Mouse (Mus musculus) lung, embryonic 15.5 days (tissue): ENCODE results near the gene Olfr1359. TPM values are rescaled to one million over a fixed set of nuclear protein-coding genes. Genes with fewer than 3 reads are reported as not detected.
"Not testable (repeated sequence)": the region's sequence is repeated elsewhere in the genome, so short reads cannot be mapped to it uniquely, and the experiment has no call there.

Experiments used
- ATAC-seq: fragments of 200-750 bp; cut with Nextera tagmentation; 2 replicates; pipeline ENCODE4 v1.8.0; 2017; ENCODE audit warnings: moderate number of reproducible peaks, borderline replicate concordance; ENCODE audit not compliant: low FRiP score, low TSS enrichment; ENCODE audit errors: extremely low read depth
- H3K27ac ChIP-seq: fragments of 300-500 bp; sonication (generic); 2 replicates; pipeline ENCODE4 v1.5.1; 2015; ENCODE audit warnings: moderate library complexity, mild to moderate bottlenecking, inconsistent platforms
- H3K27me3 ChIP-seq: fragments of 300-500 bp; sonication (generic); 2 replicates; pipeline ENCODE4 v1.6.1; 2015; ENCODE audit warnings: inconsistent platforms
- H3K36me3 ChIP-seq: fragments of 300-500 bp; sonication (generic); 2 replicates; pipeline ENCODE4 v1.6.1; 2015; ENCODE audit warnings: inconsistent platforms
- H3K4me1 ChIP-seq: fragments of 300-500 bp; sonication (generic); 2 replicates; pipeline ENCODE4 v1.6.1; 2015; ENCODE audit warnings: inconsistent platforms
- H3K4me2 ChIP-seq: fragments of 300-500 bp; sonication (generic); 2 replicates; pipeline ENCODE4 v1.6.1; 2015; ENCODE audit warnings: inconsistent platforms, mild to moderate bottlenecking, moderate library complexity
- H3K4me3 ChIP-seq: fragments of 300-500 bp; sonication (generic); 2 replicates; pipeline ENCODE4 v1.5.1; 2015; ENCODE audit warnings: mild to moderate bottlenecking, inconsistent platforms
- H3K9ac ChIP-seq: fragments of 300-500 bp; sonication (generic); 2 replicates; pipeline ENCODE4 v1.6.1; 2015; ENCODE audit warnings: inconsistent platforms
- H3K9me3 ChIP-seq: fragments of 300-500 bp; sonication (generic); 2 replicates; pipeline ENCODE4 v1.6.1; 2016; ENCODE audit warnings: inconsistent platforms
- WGBS: fragments of 180-500 bp; shearing (Covaris S2); methylation state at CpG from one replicate; pipeline ENCODE4 v1.1.7; 2015; 5-methylcytosine and 5-hydroxymethylcytosine counted together
- microRNA-seq: library from miRNA; unstranded; fragments of <30 nt; microRNA quantifications from one replicate; pipeline ENCODE4, GENCODE M21; 2016
- polyA plus RNA-seq: library from polyadenylated mRNA; unstranded; fragments of >200 nt; fragmentation: Nextera tagmentation; extraction: Ambion mirVana; gene quantifications from 2 replicates; pipeline ENCODE4 v1.2.1, GENCODE M21; 2015

Gene Olfr1359
- polyA plus RNA-seq, 1 experiment from 2014 or later, result not detected

GRCm38 (mm10) chr13:21753524-21754285, 55.8 kb downstream of the Olfr1359 start, which contains the start of the genes Hist1h2ak and Hist1h2bn:
Hist1h2ak (minus strand) TSS chr13:21753827.
Hist1h2bn (plus strand) TSS chr13:21754123.
- Histone ChIP-seq H3K27ac (peak within 1 kb of the TSS; percentile 96), H3K4me1 (peaks cover 29% of the 10 kb centered on the region), H3K4me3 (peak within 1 kb of the TSS; percentile 47), H3K9ac (peak within 1 kb of the TSS; percentile 55), H3K4me2 (peak within 1 kb of the TSS; percentile 70)
- H3K27me3 ChIP-seq, H3K9me3 ChIP-seq, H3K36me3 ChIP-seq: not testable (repeated sequence)
- under 1% methylated on average over 49 of the region's 50 CpGs for WGBS
- peak; percentile 92 for ATAC-seq

DNA sequence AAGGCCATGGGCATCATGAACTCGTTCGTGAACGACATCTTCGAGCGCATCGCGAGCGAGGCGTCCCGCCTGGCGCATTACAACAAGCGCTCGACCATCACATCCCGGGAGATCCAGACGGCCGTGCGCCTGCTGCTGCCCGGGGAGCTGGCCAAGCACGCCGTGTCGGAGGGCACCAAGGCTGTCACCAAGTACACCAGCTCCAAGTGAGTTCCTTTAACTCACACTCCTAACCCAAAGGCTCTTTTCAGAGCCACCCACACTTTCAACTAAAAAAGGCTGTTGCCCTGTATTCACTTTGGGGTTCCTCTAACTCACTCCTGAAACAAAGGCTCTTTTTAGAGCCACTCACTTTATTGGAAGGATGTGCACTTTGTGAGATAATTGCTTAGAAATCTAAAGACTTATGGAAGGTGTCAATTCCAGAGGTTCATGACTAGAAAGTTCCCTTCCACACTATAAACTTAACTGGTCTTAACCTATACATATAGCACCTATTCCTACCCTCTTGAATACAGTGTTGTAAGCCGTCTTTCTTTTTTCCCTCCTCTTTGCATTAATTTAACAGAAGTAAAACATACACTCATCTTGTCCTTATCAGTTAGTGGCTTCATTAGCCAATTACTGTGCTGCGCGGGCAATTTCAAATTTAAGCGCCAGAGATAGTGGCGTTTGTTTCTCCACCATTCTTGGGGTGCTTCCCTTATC, 56.5 kb downstream of the Olfr1359 start:
- H3K9me3 ChIP-seq, ATAC-seq, H3K36me3 ChIP-seq, H3K27me3 ChIP-seq: not testable (repeated sequence)
- Histone ChIP-seq H3K27ac (peak overlapping the region; percentile 96), H3K4me3 (peak overlapping the region; percentile 47), H3K4me1 (peaks cover 28% of the 10 kb centered on the region), H3K4me2 (peak overlapping the region; percentile 70), H3K9ac (peak overlapping the region; percentile 55)
- under 1% methylated on average over 15 of the region's 26 CpGs for WGBS

- no peak overlapping the region for H3K9ac ChIP-seq
- H3K4me2 ChIP-seq, result peak overlapping the region; percentile 38
- H3K27ac ChIP-seq, result no peak overlapping the region
- H3K4me3 ChIP-seq, result 0 out of 2 replicates have a peak overlapping the region, but pooled peaks have one; percentile 17
- no peaks in the 10 kb centered on the region for H3K27me3 ChIP-seq
- WGBS, result 49% methylated on average over 1 of the region's 1 CpGs
- no peaks in the 10 kb centered on the region for H3K36me3 ChIP-seq
- peaks cover 26% of the 10 kb centered on the region for H3K4me1 ChIP-seq
- H3K9me3 ChIP-seq, result no peaks in the 10 kb centered on the region
- ATAC-seq, result no peak
Observed at GRCm38 (mm10) chr13:21755707-21756106, 57.8 kb downstream of the Olfr1359 start.

Small RNA genes within 50 kb of the gene (microRNA-seq; reads per million reads assigned to microRNA genes)
- not detected for gene Gm44357
- not detected for gene Gm44367
- 0.56 reads per million for gene Gm44454

Other genes with a start within 250 kb of the Olfr1359 start
- gene Zscan26, start 244.4 kb upstream of the Olfr1359 start, polyA plus RNA-seq, result 31.3 and 33.8 TPM in 2 replicates
- 3.1 and 3.8 TPM in 2 replicates for gene Nkapl, start 229.6 kb upstream of the Olfr1359 start, polyA plus RNA-seq
- 3.4 TPM in 2 replicates for gene Zkscan4, start 219.2 kb upstream of the Olfr1359 start, polyA plus RNA-seq
- not detected in 2 replicates for gene Gm10065, start 218.7 kb upstream of the Olfr1359 start, polyA plus RNA-seq
- 0.29 and 0.31 TPM in 2 replicates for gene AK157302, start 202.9 kb upstream of the Olfr1359 start, polyA plus RNA-seq
- 4.9 and 6.1 TPM in 2 replicates for gene Gm11273, start 196.7 kb upstream of the Olfr1359 start, polyA plus RNA-seq
- gene Zkscan8, start 167.0 kb upstream of the Olfr1359 start, polyA plus RNA-seq, result 5.5 and 6.8 TPM in 2 replicates
- 0.10 and 0.26 TPM in 2 replicates for gene Olfr1366, start 155.3 kb upstream of the Olfr1359 start, polyA plus RNA-seq
- gene Olfr1535, start 138.2 kb upstream of the Olfr1359 start, polyA plus RNA-seq, result 0.04 TPM in 1 of 2 replicates, not detected in the other
- not detected in 2 replicates for gene Olfr1364, start 116.4 kb upstream of the Olfr1359 start, polyA plus RNA-seq
- not detected in 2 replicates for gene Olfr1362, start 84.1 kb upstream of the Olfr1359 start, polyA plus RNA-seq
- gene Olfr11, start 55.6 kb upstream of the Olfr1359 start, polyA plus RNA-seq, result not detected in 2 replicates
- gene Olfr1361, start 34.7 kb upstream of the Olfr1359 start, polyA plus RNA-seq, result not detected in 2 replicates
- gene Olfr1360, start 20.7 kb upstream of the Olfr1359 start, polyA plus RNA-seq, result not detected in 2 replicates
- gene Hist1h2bl, start 18.0 kb downstream of the Olfr1359 start, polyA plus RNA-seq, result 2.0 and 3.0 TPM in 2 replicates
- 25.5 and 29.4 TPM in 2 replicates for gene Hist1h2ai, start 18.3 kb downstream of the Olfr1359 start, polyA plus RNA-seq
- gene Hist1h3h, start 19.5 kb downstream of the Olfr1359 start, polyA plus RNA-seq, result 11.8 and 14.4 TPM in 2 replicates
- gene Hist1h2bm, start 23.9 kb downstream of the Olfr1359 start, polyA plus RNA-seq, result 4.5 and 5.5 TPM in 2 replicates
- gene Hist1h4j, start 37.0 kb downstream of the Olfr1359 start, polyA plus RNA-seq, result 1.8 and 3.1 TPM in 2 replicates
- gene Hist1h4k, start 52.4 kb downstream of the Olfr1359 start, polyA plus RNA-seq, result 3.1 and 6.3 TPM in 2 replicates
- gene Hist1h2ak, start 55.7 kb downstream of the Olfr1359 start, polyA plus RNA-seq, result 43.1 and 47.1 TPM in 2 replicates
- 5.5 and 6.1 TPM in 2 replicates for gene Hist1h2bn, start 56.0 kb downstream of the Olfr1359 start, polyA plus RNA-seq
- 41.4 and 42.0 TPM in 2 replicates for gene Hist1h1b, start 82.5 kb downstream of the Olfr1359 start, polyA plus RNA-seq
- gene Hist1h3i, start 85.3 kb downstream of the Olfr1359 start, polyA plus RNA-seq, result 137 and 172 TPM in 2 replicates
- 10.7 and 22.4 TPM in 2 replicates for gene Hist1h2an, start 89.1 kb downstream of the Olfr1359 start, polyA plus RNA-seq
- gene Hist1h2bp, start 89.3 kb downstream of the Olfr1359 start, polyA plus RNA-seq, result 2.1 and 3.1 TPM in 2 replicates
- gene Hist1h2bq, start 112.1 kb downstream of the Olfr1359 start, polyA plus RNA-seq, result 23.1 and 31.1 TPM in 2 replicates
- gene Hist1h2ao, start 112.4 kb downstream of the Olfr1359 start, polyA plus RNA-seq, result 1.7 TPM in 1 of 2 replicates, not detected in the other
- gene Hist1h4m, start 113.6 kb downstream of the Olfr1359 start, polyA plus RNA-seq, result not detected in 2 replicates
- 19.5 and 22.5 TPM in 2 replicates for gene Hist1h4n, start 134.1 kb downstream of the Olfr1359 start, polyA plus RNA-seq
- gene Hist1h2ap, start 135.4 kb downstream of the Olfr1359 start, polyA plus RNA-seq, result 3,976 and 4,351 TPM in 2 replicates
- 26.7 and 30.8 TPM in 2 replicates for gene Hist1h2br, start 135.6 kb downstream of the Olfr1359 start, polyA plus RNA-seq
- 11.6 and 13.3 TPM in 2 replicates for gene Zfp184, start 247.0 kb downstream of the Olfr1359 start, polyA plus RNA-seq